Mouse (Mus musculus) CH12.LX (cell line): Measurements from ENCODE around the gene Smchd1. TPM values are rescaled to one million over a fixed set of nuclear protein-coding genes. Genes with fewer than 3 reads are reported as not detected.

ENCODE experiments used
- DNase-seq: peaks from one replicate; pipeline ENCODE4 v3.0.0-alpha.2; 2013; ENCODE audit errors: extremely low read depth
- H3K27ac ChIP-seq: 2 replicates; pipeline ENCODE4 v1.5.1; 2012; ENCODE audit warnings: low read depth, mild to moderate bottlenecking, control low read depth, moderate library complexity; ENCODE audit not compliant: insufficient read depth
- H3K27me3 ChIP-seq: replicated peaks from 2 replicates; pipeline ENCODE3; 2012; ENCODE audit warnings: inconsistent platforms
- H3K36me3 ChIP-seq, 2 experiments: replicated peaks in 1 of 2; 2 replicates each; pipeline versions ENCODE3 to v1.6.1; 2012; ENCODE audit warnings: inconsistent platforms in 1 of 2, low read length in 1 of 2, mild to moderate bottlenecking in 1 of 2, mixed read lengths in 1 of 2, moderate library complexity in 1 of 2; ENCODE audit not compliant: control insufficient read depth in 1 of 2, insufficient read depth in 1 of 2
- H3K4me1 ChIP-seq, 2 experiments: 2 replicates each; pipeline ENCODE4 v1.6.1; 2012; ENCODE audit warnings: inconsistent platforms in 1 of 2, moderate library complexity in 1 of 2; ENCODE audit not compliant: insufficient read depth in 2 of 2, control insufficient read depth in 1 of 2
- H3K4me2 ChIP-seq: 2 replicates; pipeline ENCODE4 v1.6.1; 2012; ENCODE audit warnings: low read depth, mild to moderate bottlenecking, control low read depth; ENCODE audit not compliant: poor library complexity, insufficient read depth, severe bottlenecking
- H3K4me3 ChIP-seq, 3 experiments: fragments of 150-350 bp in 1 of 3; sonication (generic) in 1 of 3; replicated peaks in 1 of 3; 2 replicates each; pipeline versions ENCODE3 to v1.5.1; 2011 to 2012; ENCODE audit warnings: low read depth in 2 of 3, low read length in 2 of 3, mild to moderate bottlenecking in 2 of 3, moderate library complexity in 2 of 3, control low read depth in 1 of 3, improper control_type of control experiment in 1 of 3, inconsistent platforms in 1 of 3, mixed read lengths in 1 of 3; ENCODE audit not compliant: poor library complexity in 1 of 3
- H3K79me2 ChIP-seq: replicated peaks from 2 replicates; pipeline ENCODE4 v1.6.1; 2012; ENCODE audit warnings: mild to moderate bottlenecking, moderate library complexity; ENCODE audit not compliant: control insufficient read depth, poor library complexity, insufficient read depth, severe bottlenecking; ENCODE audit errors: extremely low read depth
- H3K9ac ChIP-seq: 2 replicates; pipeline ENCODE4 v1.6.1; 2012; ENCODE audit warnings: low read depth, mild to moderate bottlenecking, control low read depth, moderate library complexity; ENCODE audit not compliant: insufficient read depth
- H3K9me3 ChIP-seq: replicated peaks from 2 replicates; pipeline ENCODE3; 2012; ENCODE audit warnings: low read length, inconsistent platforms, mixed read lengths
- BHLHE40 ChIP-seq: IDR thresholded peaks from 2 replicates; pipeline ENCODE4 v1.6.1; 2011; ENCODE audit warnings: mild to moderate bottlenecking, low read depth, low read length, improper control_type of control experiment
- CHD2 ChIP-seq: IDR thresholded peaks from 2 replicates; pipeline ENCODE4 v1.6.1; 2011; ENCODE audit warnings: low read length, improper control_type of control experiment
- E2F4 ChIP-seq: IDR thresholded peaks from 2 replicates; pipeline ENCODE4 v1.6.1; 2011; ENCODE audit warnings: low read depth, low read length, improper control_type of control experiment; ENCODE audit not compliant: insufficient replicate concordance
- EP300 ChIP-seq: IDR thresholded peaks from 2 replicates; pipeline ENCODE4 v1.6.1; 2011; ENCODE audit warnings: low read length, improper control_type of control experiment
- ETS1 ChIP-seq: conservative IDR thresholded peaks from 2 replicates; pipeline ENCODE4 v1.6.1; 2012; ENCODE audit warnings: low read depth, mild to moderate bottlenecking, inconsistent platforms, low read length, improper control_type of control experiment, moderate library complexity
- IRF4 ChIP-seq: IDR thresholded peaks from 2 replicates; pipeline ENCODE4 v1.6.1; 2014; ENCODE audit warnings: low read depth, mild to moderate bottlenecking, inconsistent platforms, low read length, improper control_type of control experiment
- MAFK ChIP-seq: IDR thresholded peaks from 2 replicates; pipeline ENCODE4 v1.6.1; 2011; ENCODE audit warnings: low read length, improper control_type of control experiment; ENCODE audit not compliant: insufficient replicate concordance
- MAZ ChIP-seq: IDR thresholded peaks from 2 replicates; pipeline ENCODE4 v1.6.1; 2012; ENCODE audit warnings: low read depth, mild to moderate bottlenecking, inconsistent platforms, low read length, improper control_type of control experiment, moderate library complexity
- MYC ChIP-seq: IDR thresholded peaks from 2 replicates; pipeline ENCODE4 v1.6.1; 2011; ENCODE audit warnings: low read depth, mild to moderate bottlenecking, improper control_type of control experiment, low read length
- NRF1 ChIP-seq: IDR thresholded peaks from 2 replicates; pipeline ENCODE4 v1.6.1; 2014; ENCODE audit warnings: low read depth, mild to moderate bottlenecking, inconsistent platforms, low read length, improper control_type of control experiment, moderate library complexity
- POLR2AphosphoS2 ChIP-seq: IDR thresholded peaks from 2 replicates; pipeline ENCODE4 v1.6.1; 2011; ENCODE audit warnings: low read depth, low read length, improper control_type of control experiment
- SIN3A ChIP-seq: IDR thresholded peaks from 2 replicates; pipeline ENCODE4 v1.6.1; 2012; ENCODE audit warnings: low read length, improper control_type of control experiment, inconsistent platforms
- SMC3 ChIP-seq: IDR thresholded peaks from 2 replicates; pipeline ENCODE4 v1.6.1; 2011; ENCODE audit warnings: low read depth, low read length, improper control_type of control experiment
- TBP ChIP-seq: conservative IDR thresholded peaks from 2 replicates; pipeline ENCODE4 v1.6.1; 2011; ENCODE audit warnings: low read depth, low read length, improper control_type of control experiment
- TCF12 ChIP-seq: IDR thresholded peaks from 2 replicates; pipeline ENCODE4 v1.6.1; 2014; ENCODE audit warnings: low read depth, mild to moderate bottlenecking, inconsistent platforms, low read length, improper control_type of control experiment
- USF2 ChIP-seq: conservative IDR thresholded peaks from 2 replicates; pipeline ENCODE4 v1.6.1; 2011; ENCODE audit warnings: low read depth, low read length, improper control_type of control experiment
- ZC3H11A ChIP-seq: IDR thresholded peaks from 2 replicates; pipeline ENCODE4 v1.6.1; 2012; ENCODE audit warnings: low read depth, mild to moderate bottlenecking, inconsistent platforms, low read length, improper control_type of control experiment
- ZNF384 ChIP-seq: IDR thresholded peaks from 2 replicates; pipeline ENCODE4 v1.6.1; 2012; ENCODE audit warnings: low read depth, low read length, improper control_type of control experiment, inconsistent platforms
- dilution Hi-C: fragments of 300-500 bp; cut with MboI; formaldehyde crosslinking; loops from 2 replicates; pipeline ENCODE4 v1.14.3; 2020; ENCODE audit warnings: low sequenced_read_pairs; ENCODE audit not compliant: extremely low pct_unique_long_range_greater_than_20kb, extremely low pct_ligation_motif_present
- in situ Hi-C: fragments of 300-500 bp; cut with MboI; formaldehyde crosslinking; loops from 3 replicates; pipeline ENCODE4 v1.14.3; 2019; ENCODE audit warnings: low sequenced_read_pairs, low pct_ligation_motif_present, low pct_unique_long_range_greater_than_20kb, mixed read lengths
- polyA plus RNA-seq: library from polyadenylated mRNA; unstranded; fragments of >175 nt; gene quantifications from 2 replicates; pipeline ENCODE4 v1.2.1, GENCODE M21; 2012; ENCODE audit warnings: low read depth; ENCODE audit not compliant: insufficient read length
- total RNA-seq, 2 experiments: library from RNA; depleted of rRNA; stranded (reverse); fragments of 300-350 nt in 1 of 2; fragments of >200 nt in 1 of 2; gene quantifications; 2 replicates each; pipeline ENCODE4 v1.2.3; 2012 to 2014

Smchd1 gene
- total and polyA plus RNA-seq, 3 experiments = 44.4 to 73.9 (median 59.4) TPM

GRCm38 (mm10) chr17:71479381-71479901 is 4.3 kb upstream of the Smchd1 start:
- H3K79me2 ChIP-seq = peaks cover 5% of the 10 kb centered on the region
- H3K9me3 ChIP-seq = no peaks in the 10 kb centered on the region
- H3K27ac ChIP-seq = no peak overlapping the region
- H3K27me3 ChIP-seq = peaks cover 2% of the 10 kb centered on the region
- in situ Hi-C loops = no loop called here
- TF ChIP-seq MYC (peak; percentile 44; the same call in 1 of the 2 replicates), SIN3A (peak; percentile 53; the same call in 1 of the 2 replicates), ETS1 (peak; percentile 98), CHD2 (0 out of 2 replicates have a peak, but pooled peaks have one; percentile 24), MAFK (0 out of 2 replicates have a peak, but pooled peaks have one; percentile 31), E2F4 (no peak), BHLHE40 (peak; percentile 99), TCF12 (peak; percentile 56; the same call in 1 of the 2 replicates), POLR2AphosphoS2 (no peak), EP300 (peak; percentile 28), IRF4 (peak; percentile 54; the same call in 1 of the 2 replicates), ZNF384 (peak; percentile 92), USF2 (no peak)
- no peak overlapping the region for H3K9ac ChIP-seq
- no peaks in the 10 kb centered on the region for H3K36me3 ChIP-seq
- peaks cover 8 to 27% of the 10 kb centered on the region in 2 experiments for H3K4me1 ChIP-seq
- dilution Hi-C loops = no loop called here
- no peak overlapping the region for H3K4me3 ChIP-seq
- H3K4me2 ChIP-seq = peak overlapping the region; percentile 40
- peak; percentile 74 for DNase-seq

GRCm38 (mm10) chr17:71477481-71477880 is 2.3 kb upstream of the Smchd1 start:
- H3K27ac ChIP-seq = no peak overlapping the region
- H3K36me3 ChIP-seq = peaks cover 0 to 1% of the 10 kb centered on the region in 2 experiments
- H3K9ac ChIP-seq = no peak overlapping the region
- H3K79me2 ChIP-seq = peaks cover 24% of the 10 kb centered on the region
- peaks cover 2% of the 10 kb centered on the region for H3K27me3 ChIP-seq
- H3K4me1 ChIP-seq = peaks cover 12 to 40% of the 10 kb centered on the region in 2 experiments
- no peak overlapping the region for H3K4me2 ChIP-seq
- H3K9me3 ChIP-seq = no peaks in the 10 kb centered on the region
- TF ChIP-seq NRF1 (no peak), IRF4 (no peak), SMC3 (no peak), BHLHE40 (no peak), TBP (no peak), MAFK (no peak), CHD2 (no peak), MAZ (no peak), ZC3H11A (no peak)
- no peak for DNase-seq
- in situ Hi-C loops (no loop called here), dilution Hi-C loops (no loop called here)
- no peak overlapping the region for H3K4me3 ChIP-seq
